Mouse (Mus musculus): Measurements from ENCODE around the gene Cubn.

DNA sequence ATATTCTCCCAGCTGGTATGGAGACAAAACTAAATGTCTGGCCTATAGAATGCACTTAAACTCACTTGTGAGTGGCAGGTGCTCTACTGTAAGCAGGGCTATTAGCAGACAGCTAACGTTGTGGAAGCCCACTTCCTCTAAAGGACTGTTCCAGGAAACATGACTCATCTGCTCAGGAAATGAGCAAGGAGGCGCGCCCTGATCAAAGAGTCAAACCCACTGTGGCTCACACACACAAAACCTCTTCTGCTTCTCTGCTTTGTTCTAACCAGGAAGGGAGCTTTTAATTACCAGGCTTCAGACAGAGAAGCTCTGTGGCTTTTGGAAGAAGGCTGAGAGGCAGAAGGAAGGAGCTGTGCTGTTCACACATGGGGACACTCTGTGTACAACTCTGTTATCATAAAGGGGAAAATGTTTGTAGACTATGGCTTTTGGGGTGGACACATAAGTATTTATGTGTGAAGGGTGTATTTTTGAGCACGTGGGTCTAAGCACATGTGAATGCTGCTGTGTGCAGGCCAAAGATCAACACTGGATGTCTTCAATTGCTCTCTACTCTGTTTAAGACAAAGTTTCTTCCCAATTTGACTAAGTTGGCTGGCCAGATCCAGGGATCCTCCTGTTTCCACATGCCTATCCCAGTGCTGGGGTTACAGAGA lies 78.0 kb downstream of the Cubn start:
- TF ChIP-seq CTCF (IDR thresholded peaks at IDR 0.05; ENCODE audit: low read depth), result no peak
- TF ChIP-seq EP300 (optimal IDR thresholded peaks at IDR 0.05), result no peak
